Mouse (Mus musculus): Measurements from ENCODE around the gene Pcid2. TPM values are rescaled to one million over a fixed set of nuclear protein-coding genes. Genes with fewer than 3 reads are reported as not detected.

The Pcid2 gene
- total and polyA plus RNA-seq, 3 experiments, result 50.1 to 90.6 (median 68.1) TPM

DNA sequence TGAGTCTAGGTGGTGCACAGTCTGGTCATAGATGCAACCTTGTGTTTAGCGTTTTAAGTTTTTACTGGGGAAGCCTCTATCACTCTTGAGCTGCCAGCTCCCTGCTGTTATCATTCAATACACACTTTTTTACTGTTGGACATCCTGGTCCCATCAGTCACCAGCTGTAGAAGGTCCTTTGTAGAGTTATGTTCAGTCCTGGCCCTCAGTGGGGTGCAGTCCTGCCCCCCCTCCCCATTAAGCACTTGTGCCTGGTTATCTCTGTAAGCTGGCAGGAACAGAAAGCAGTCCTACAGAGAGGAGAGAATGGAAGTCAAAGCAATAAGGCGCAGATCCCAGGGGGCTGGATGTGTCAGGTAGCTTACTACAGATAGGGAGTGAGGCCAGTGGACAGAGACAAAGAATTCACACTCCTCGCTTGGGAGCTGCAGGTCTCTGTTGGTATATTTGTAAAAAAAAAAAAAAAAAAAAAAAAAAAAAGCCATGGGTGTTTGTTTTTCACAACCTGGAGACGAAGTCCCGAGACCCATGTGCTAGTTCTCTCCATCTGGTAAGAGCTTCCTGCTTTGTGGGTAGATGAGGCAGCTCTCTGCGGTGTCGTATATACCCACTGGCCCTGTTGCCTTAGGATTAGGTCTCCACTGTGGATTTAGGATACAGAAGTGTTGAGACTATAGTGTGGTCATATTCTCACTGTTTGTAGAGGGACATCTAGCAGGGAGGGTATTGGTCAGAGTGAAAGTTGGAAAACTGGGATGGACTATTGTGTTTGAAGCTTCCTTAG lies 15.8 kb upstream of the Pcid2 start:
- DNase-seq (ENCODE audit: low read depth, low spot score), result peak; percentile 87

DNA sequence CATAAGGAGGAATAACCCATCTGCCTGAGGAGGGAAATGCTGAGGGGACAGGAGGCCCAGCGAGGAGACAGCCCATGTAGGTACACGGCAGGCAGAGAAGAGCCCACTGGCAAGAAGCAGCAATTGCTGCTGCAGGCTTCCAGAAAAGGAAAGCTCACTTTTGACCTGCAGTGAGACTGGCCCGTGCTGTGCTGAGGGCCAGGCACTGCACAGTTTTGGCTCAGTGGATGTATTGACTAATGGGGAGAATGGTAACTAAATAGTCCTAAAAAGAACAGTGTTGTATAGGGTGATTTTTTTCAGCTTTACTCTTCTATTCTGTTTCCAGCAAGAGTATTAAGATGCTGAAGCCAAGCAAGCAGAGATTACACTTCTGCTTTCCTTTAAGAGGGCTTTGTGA lies 13.3 kb upstream of the Pcid2 start:
- Histone ChIP-seq H3K27ac (ENCODE audit: control insufficient read depth, low read depth, low read length) (no peak overlapping the region), H3K36me3 (ENCODE audit: control insufficient read depth in 1 of 2, insufficient read depth in 2 of 2, low read length in 2 of 2) (peaks cover 3 to 37% of the 10 kb centered on the region in 2 experiments), H3K4me3 (ENCODE audit: control insufficient read depth in 1 of 2, insufficient read depth in 1 of 2, low read depth in 2 of 2, low read length in 2 of 2) (no peak overlapping the region), H3K79me2 (ENCODE audit: control insufficient read depth, insufficient read depth, low read length, poor library complexity) (no peaks in the 10 kb centered on the region; the same call in 1 of the 2 replicates), H3K9me3 (replicated peaks; ENCODE audit: insufficient read depth, low read length) (no peaks in the 10 kb centered on the region), H3K4me1 (ENCODE audit: control insufficient read depth in 1 of 2, insufficient read depth in 2 of 2, low read length in 2 of 2) (peaks cover 26 to 40% of the 10 kb centered on the region in 2 experiments), H3K9ac (ENCODE audit: control insufficient read depth, low read depth, low read length, poor library complexity, severe bottlenecking) (no peak overlapping the region), H3K27me3 (ENCODE audit: control insufficient read depth in 1 of 2, insufficient read depth in 2 of 2, low read length in 2 of 2) (no peaks in the 10 kb centered on the region)
- TF ChIP-seq USF2 (IDR thresholded peaks at IDR 0.05; ENCODE audit: borderline replicate concordance in 1 of 2, insufficient read depth in 1 of 2, low read depth in 1 of 2, low read length in 2 of 2) (no peak), ZNF384 (IDR thresholded peaks at IDR 0.05; ENCODE audit: low read depth, low read length) (0 out of 2 replicates have a peak, but pooled peaks have one; percentile 12), BHLHE40 (IDR thresholded peaks at IDR 0.05; ENCODE audit: borderline replicate concordance, low read depth, low read length) (no peak)
- no peak for DNase-seq (ENCODE audit: low read depth, low spot score)

More for the DNA sequence above, 15.8 kb upstream of the Pcid2 start:
- H3K9ac ChIP-seq (ENCODE audit: control insufficient read depth, low read depth, low read length, poor library complexity, severe bottlenecking), result no peak overlapping the region
- H3K9me3 ChIP-seq (replicated peaks; ENCODE audit: insufficient read depth, low read length), result no peaks in the 10 kb centered on the region
- no peak overlapping the region for H3K4me3 ChIP-seq (ENCODE audit: control insufficient read depth in 1 of 2, insufficient read depth in 1 of 2, low read depth in 2 of 2, low read length in 2 of 2)
- TF ChIP-seq MEF2A (IDR thresholded peaks at IDR 0.05; ENCODE audit: extremely low read depth, insufficient replicate concordance, low read depth, low read length, poor library complexity, severe bottlenecking) (no peak), EP300 (IDR thresholded peaks at IDR 0.05; ENCODE audit: low read depth in 1 of 2, low read length in 2 of 2) (peak; percentile 85 to 94), MYC (IDR thresholded peaks at IDR 0.05; ENCODE audit: low read depth, low read length) (no peak), USF2 (IDR thresholded peaks at IDR 0.05; ENCODE audit: borderline replicate concordance in 1 of 2, insufficient read depth in 1 of 2, low read depth in 1 of 2, low read length in 2 of 2) (no peak), POLR2A (IDR thresholded peaks at IDR 0.05; ENCODE audit: control insufficient read depth in 1 of 2, insufficient read depth in 1 of 2, low read depth in 1 of 2, low read length in 2 of 2, poor library complexity in 1 of 2) (no peak; a peak in 1 of 4 replicates), POLR2AphosphoS5 (IDR thresholded peaks at IDR 0.05; ENCODE audit: borderline replicate concordance, low read depth, low read length) (no peak), MAZ (IDR thresholded peaks at IDR 0.05; ENCODE audit: low read depth, low read length) (peak; percentile 60; the same call in 1 of the 2 replicates), TBP (IDR thresholded peaks at IDR 0.05; ENCODE audit: low read depth, low read length) (no peak), KAT2A (conservative IDR thresholded peaks at IDR 0.05; ENCODE audit: low read depth, low read length) (no peak), GATA1 (IDR thresholded peaks at IDR 0.05; ENCODE audit: low read depth, low read length) (peak; percentile 81), HCFC1 (IDR thresholded peaks at IDR 0.05; ENCODE audit: low read depth, low read length) (0 out of 2 replicates have a peak, but pooled peaks have one; percentile 37), TCF12 (IDR thresholded peaks at IDR 0.05; ENCODE audit: low read depth, low read length) (peak; percentile 94), ZMIZ1 (IDR thresholded peaks at IDR 0.05; ENCODE audit: low read depth, low read length) (no peak), POLR2AphosphoS2 (IDR thresholded peaks at IDR 0.05; ENCODE audit: low read length) (peak; percentile 34), ZKSCAN1 (IDR thresholded peaks at IDR 0.05; ENCODE audit: low read depth, low read length) (no peak), TAL1 (IDR thresholded peaks at IDR 0.05; ENCODE audit: low read length) (peak; percentile 78), ZNF384 (IDR thresholded peaks at IDR 0.05; ENCODE audit: low read depth, low read length) (peak; percentile 76), BHLHE40 (IDR thresholded peaks at IDR 0.05; ENCODE audit: borderline replicate concordance, low read depth, low read length) (no peak), NRF1 (IDR thresholded peaks at IDR 0.05; ENCODE audit: insufficient read depth, low read depth, low read length, poor library complexity, severe bottlenecking) (no peak), MYB (IDR thresholded peaks at IDR 0.05; ENCODE audit: low read depth, low read length) (peak; percentile 77), USF1 (IDR thresholded peaks at IDR 0.05; ENCODE audit: low read depth, low read length) (no peak), MAX (IDR thresholded peaks at IDR 0.05; ENCODE audit: low read length) (no peak), ZC3H11A (IDR thresholded peaks at IDR 0.05; ENCODE audit: low read depth, low read length) (no peak), NELFE (IDR thresholded peaks at IDR 0.05; ENCODE audit: low read depth, low read length) (no peak; the same call in 1 of the 2 replicates), ELF1 (IDR thresholded peaks at IDR 0.05; ENCODE audit: low read depth, low read length) (no peak), GABPA (IDR thresholded peaks at IDR 0.05; ENCODE audit: low read depth, low read length) (no peak), ETS1 (IDR thresholded peaks at IDR 0.05; ENCODE audit: low read depth, low read length) (peak; percentile 88), MXI1 (IDR thresholded peaks at IDR 0.05; ENCODE audit: low read depth, low read length) (no peak), SIN3A (IDR thresholded peaks at IDR 0.05; ENCODE audit: low read length) (peak; percentile 70), RCOR1 (IDR thresholded peaks at IDR 0.05; ENCODE audit: low read depth, low read length) (peak; percentile 66; the same call in 1 of the 2 replicates), CTCF (IDR thresholded peaks at IDR 0.05 in 2 of 3, conservative IDR thresholded peaks at IDR 0.05 in 1 of 3; ENCODE audit: control insufficient read depth in 1 of 3, insufficient read depth in 1 of 3, low read depth in 2 of 3, low read length in 3 of 3, poor library complexity in 1 of 3, severe bottlenecking in 1 of 3) (no peak), RAD21 (IDR thresholded peaks at IDR 0.05; ENCODE audit: low read depth, low read length) (no peak)
- peaks cover 8 to 38% of the 10 kb centered on the region in 2 experiments; a peak in 3 of 4 replicates for H3K36me3 ChIP-seq (ENCODE audit: control insufficient read depth in 1 of 2, insufficient read depth in 2 of 2, low read length in 2 of 2)
- H3K4me1 ChIP-seq (ENCODE audit: control insufficient read depth in 1 of 2, insufficient read depth in 2 of 2, low read length in 2 of 2), result peaks cover 30 to 43% of the 10 kb centered on the region in 2 experiments
- H3K27me3 ChIP-seq (ENCODE audit: control insufficient read depth in 1 of 2, insufficient read depth in 2 of 2, low read length in 2 of 2), result no peaks in the 10 kb centered on the region
- H3K79me2 ChIP-seq (ENCODE audit: control insufficient read depth, insufficient read depth, low read length, poor library complexity), result no peaks in the 10 kb centered on the region; the same call in 1 of the 2 replicates
- H3K27ac ChIP-seq (ENCODE audit: control insufficient read depth, low read depth, low read length), result peak overlapping the region; percentile 75
